Mouse (Mus musculus) cerebellum, adult (tissue): ENCODE data around the gene Eppin.

Source experiments
- ATAC-seq: cut with Nextera tagmentation; 2 replicates; pipeline ENCODE4 v1.9.2; 2017; ENCODE audit warnings: mild to moderate bottlenecking, moderate library complexity, mixed read lengths; ENCODE audit not compliant: insufficient number of reproducible peaks, low FRiP score, low TSS enrichment

Eppin gene

DNA sequence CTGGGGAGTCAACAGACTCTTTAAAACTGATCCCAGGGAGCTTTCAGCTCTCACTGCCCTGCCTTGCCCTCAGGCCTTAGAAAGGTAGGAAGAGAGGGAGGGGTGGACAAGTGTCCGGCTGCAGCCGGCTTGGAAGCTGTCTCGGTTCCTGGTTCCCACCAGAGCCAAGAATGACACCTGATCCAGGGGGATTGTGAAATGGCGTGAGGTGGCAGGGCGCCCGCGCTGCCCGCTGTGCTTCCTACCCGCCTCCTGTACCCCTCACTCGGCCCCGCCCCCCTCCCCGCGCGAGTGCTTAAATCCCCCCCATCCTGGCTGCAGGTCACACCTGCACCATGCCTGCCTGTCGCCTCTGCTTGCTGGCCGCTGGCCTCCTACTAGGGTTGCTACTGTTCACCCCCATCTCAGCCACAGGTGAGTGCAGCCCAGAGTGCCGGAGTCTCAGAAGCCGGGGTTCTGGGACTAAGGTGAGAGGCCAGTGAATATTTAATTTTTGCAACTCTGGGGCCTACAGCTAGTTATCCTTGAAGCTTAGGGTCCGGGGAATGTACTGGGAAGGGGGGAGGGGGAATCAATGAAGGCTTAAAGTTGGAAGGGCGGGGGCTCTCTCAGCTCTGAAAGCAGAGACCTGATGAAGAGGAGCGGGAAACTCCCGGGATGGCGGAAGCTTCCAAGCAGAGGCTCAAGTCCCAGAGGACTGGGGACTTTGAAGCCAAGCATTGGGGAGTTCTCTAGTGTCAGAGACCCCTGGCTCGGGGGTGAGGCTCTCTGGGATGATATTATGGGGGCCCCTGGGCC is 30.8 kb downstream of the Eppin start, which contains the start of gene Wfdc2:
Gene Wfdc2, plus strand, starts transcription at position 23 of the 798 bp plus-strand sequence.
- ATAC-seq, result no peak

DNA sequence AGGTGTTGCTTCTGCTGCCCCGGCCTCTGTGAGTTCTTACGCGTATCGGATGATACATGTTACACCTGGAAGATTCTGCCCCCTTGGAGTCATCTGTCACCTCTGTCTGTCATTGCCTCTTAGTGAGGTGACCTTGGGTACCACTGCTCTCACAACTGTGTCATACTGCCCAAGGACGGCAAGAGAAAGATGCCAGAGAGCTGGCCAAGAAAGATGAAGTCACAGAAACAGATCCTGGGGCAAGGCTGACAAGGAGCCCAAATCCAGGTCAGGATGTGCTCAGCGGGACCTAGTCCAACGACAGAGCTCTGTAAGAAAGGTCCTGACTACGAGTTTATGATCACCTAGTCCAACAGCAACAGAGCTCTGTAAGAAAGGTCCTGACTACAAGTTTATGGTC is 33.3 kb downstream of the Eppin start:
- ATAC-seq, result no peak

DNA sequence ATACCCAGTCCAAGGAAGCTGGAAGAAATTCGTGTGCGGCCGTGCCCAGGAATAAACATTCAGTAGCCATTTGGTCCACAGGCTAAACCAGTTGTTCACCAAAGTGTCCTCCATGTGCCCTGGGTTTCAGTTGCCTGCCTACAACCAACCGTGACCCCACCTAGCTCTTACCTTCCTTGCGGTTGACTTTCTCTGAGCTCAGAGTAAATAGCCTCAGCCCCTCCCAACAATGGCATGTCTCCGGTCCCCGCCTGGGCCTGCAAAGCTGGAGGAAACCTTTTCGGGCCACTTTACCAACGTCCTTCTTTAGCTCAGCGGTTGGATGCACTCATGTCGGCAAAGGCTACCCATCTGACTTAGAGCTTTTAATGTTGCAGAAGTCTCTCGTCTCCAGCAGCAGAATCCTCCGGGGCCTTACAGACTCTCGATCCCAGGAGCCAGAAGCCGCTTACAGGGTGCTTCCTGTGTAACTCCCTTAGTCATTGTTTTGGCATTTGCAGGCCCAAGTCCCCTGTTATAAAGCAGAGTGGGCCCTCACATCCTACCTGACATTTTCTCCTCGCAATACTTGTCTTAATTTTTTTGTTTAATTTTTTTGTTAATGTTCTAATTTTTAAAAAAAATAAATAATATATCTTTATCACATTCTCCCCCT is 34.3 kb downstream of the Eppin start:
- no peak for ATAC-seq

DNA sequence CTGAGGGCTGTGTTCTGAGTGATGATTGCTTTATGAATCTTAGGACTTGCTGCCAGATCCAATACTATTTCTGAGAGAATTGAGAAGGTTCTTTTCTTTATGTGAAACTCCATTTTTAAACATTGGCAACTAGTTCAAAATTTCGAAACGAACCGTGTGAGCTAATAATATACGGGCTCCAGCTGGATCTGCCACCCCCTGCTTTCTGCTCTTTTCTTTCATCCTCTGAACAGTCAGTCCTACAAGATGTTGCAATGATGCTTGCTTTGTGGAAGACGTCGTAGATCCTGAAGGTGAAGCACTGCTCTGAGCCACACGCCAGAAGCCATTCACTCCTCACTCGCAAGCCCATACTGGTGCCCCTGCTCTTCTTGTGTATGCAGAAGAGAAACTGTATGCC is 35.0 kb downstream of the Eppin start:
- ATAC-seq, result no peak

DNA sequence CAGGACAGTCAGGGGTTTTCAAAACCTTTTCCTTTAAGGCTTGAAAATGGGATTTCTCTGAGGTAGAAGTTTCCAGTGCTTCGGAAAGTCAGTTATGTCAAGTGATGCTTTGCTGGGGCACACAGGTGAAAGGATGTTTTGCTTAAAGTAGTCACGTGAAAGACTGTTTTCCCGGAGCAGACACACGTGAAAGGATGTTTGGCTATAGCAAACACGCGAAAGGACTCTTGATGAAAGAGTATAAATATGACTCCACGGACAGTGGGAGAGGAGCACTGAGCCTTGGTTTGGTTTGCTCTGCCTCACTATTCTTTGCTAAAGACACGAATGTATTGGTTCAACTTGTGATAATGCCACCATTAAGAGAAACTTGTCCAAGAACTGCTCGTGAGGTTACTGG is 41.9 kb downstream of the Eppin start:
- ATAC-seq, result no peak

DNA sequence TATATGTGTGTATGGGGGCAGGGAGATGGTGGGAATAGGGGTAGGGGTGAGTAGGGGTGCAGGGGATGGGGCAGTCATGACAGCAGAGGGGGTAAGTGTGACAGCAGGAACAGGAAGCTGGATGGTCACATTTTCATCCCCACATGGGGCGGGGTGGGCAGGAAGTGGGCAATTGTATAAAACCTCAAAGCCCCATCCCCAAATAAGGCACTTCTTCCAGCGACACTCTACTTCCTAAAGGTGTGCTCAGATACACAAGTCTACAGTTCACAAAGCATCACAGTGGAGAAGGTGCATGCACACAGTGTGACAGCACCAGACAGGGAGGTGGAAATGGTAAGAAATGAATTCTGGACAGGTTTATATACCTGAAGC is 42.5 kb downstream of the Eppin start:
- ATAC-seq, result no peak

DNA sequence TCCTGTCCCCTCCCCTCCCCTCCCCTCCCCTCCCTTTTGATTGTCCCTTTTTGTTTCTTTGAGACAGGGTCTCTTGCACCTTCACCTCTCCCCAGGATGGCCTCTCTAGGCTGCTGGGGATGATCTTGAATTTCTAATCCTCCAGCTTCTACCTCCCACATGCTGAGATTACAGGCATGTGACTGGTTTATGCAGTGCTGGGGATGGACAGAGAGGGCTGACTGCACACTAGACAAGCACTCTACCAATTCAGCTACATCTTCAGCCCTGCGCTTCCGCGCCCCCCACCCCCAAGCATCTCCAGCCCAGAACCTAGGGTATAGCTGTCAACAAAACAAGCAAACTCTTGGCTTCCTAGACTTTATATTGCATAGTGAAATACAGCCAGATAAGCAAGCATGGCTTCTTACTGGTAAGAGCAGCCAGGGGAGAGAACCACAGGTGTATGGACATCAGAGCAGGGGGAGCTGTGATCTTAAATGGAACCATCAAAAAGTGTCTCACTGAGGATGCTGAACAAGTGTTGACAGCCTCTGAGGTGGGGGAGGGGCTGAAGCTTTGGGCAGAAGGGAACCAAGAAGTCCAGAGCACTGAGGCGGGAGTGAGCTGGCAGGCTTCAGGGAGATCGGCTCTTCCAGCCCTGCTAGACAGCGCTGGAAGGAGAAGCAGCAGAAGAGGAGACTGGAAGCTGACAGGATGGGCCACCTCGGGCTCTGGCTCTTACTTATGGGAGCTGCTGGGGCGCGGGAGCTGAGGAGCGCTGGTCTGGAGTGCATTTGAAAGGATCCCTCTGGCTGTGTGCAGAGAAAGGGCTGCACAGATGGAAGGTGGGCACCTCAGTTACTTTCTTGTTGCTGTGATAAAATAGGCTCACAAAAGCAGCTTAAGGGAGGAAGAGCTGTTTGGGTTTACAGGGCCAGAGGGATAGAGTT is 43.2 kb downstream of the Eppin start:
- ATAC-seq, result no peak

DNA sequence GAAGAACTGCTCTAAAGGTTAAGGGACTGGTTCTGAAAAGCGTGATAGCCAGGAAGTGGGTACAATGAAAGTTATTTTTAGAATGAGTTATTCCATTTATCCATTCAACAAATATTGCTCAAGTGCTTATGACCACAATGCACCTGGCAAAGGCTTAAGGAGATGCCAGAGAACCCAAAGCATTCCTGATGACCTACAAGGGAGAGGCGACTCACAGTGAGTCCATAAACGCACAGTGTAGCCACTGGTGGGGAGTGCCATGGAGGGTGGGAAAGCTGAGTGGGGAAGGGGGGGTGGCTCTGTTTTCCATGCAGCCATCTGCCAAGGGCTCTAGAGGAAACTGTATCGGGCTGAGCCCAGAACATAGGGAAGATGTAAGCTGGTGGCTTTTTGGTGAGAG is 44.1 kb downstream of the Eppin start:
- ATAC-seq, result no peak

DNA sequence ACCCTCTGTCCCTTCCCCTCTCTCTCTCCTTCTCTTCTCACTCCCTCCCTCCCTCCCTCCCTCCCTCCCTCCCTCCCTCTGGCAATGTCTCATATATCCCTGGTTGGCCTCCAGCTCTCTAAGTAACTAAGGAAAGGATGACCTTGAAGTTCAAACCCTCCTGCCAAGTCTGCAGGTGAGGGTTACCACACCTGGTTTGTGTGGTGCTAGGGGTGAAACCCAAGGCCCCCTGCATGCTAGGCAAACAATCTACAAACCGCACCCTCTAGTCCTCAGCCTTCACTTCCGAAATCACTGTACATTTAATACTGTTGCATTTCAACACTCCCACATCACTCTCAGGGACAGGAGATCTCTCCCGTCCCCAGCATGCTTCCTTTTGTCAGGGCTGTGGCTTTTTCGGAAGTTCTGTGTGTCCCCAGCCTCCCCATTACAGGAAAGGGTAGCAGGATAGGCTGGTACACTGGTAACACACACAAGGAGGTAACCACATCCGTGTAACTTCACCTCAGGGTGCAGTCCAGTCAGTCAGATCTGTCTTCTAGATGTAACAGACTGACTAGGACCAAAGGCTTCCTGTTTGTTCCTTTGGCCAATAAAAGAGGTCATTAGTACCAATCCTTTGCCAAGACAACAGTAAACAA is 48.8 kb downstream of the Eppin start:
- no peak for ATAC-seq

DNA sequence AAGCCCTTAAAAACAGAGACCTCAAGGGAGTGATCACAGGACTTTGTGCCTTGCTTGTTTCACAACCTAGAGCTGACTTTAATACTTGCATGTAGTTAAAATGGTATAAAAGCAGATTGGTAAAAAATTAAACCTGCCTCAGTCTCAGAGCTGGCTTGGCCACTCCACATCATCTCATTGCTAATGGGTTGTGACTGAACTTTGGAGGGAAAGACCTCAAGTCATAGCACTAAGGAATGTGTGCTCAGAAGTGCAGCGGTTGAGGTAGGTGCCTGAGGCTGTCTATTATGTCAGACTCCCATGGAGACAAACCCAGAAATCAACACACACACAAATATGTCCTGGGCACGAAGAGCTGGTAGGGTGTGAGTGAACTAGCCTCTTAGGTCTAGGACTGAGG is 49.6 kb downstream of the Eppin start:
- ATAC-seq, result no peak

DNA sequence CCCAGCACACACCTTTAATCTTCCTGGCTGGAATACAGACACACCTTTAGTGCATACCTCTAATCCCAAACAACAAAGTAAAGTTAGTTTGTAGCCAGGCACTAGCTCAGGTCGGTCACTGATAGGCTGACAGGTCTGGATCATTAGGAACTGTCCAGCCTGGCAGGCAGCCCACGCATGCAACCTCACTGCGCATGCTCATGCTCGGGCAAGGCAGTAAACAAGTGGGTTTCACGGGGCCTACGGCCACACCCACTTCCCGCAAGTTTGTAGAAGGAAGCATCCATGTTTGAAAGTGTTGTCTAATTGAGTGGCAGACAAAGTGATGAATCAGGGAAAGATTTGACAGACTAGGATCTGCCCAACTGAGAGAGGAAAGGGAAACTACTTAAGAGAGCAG is 50.8 kb downstream of the Eppin start:
- no peak for ATAC-seq

DNA sequence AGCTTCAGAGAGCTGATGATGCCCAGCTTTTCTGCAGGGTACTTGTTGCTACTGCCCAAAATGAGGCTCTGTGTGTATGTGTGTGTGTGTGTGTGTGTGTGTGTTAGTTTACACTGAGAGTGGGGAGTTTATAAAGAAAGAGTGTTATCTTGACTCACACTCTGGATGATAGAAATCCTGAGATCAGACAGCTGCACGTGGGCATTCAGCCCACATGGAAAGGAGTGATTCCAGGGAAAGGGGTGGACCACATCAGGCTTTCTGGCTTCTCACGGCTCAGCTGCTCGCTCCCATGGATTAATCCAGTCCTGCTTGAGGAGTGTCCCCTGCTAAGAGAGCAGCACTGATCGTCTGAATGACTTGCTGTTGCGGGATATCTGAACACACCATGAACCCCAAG is 51.3 kb downstream of the Eppin start:
- no peak for ATAC-seq

DNA sequence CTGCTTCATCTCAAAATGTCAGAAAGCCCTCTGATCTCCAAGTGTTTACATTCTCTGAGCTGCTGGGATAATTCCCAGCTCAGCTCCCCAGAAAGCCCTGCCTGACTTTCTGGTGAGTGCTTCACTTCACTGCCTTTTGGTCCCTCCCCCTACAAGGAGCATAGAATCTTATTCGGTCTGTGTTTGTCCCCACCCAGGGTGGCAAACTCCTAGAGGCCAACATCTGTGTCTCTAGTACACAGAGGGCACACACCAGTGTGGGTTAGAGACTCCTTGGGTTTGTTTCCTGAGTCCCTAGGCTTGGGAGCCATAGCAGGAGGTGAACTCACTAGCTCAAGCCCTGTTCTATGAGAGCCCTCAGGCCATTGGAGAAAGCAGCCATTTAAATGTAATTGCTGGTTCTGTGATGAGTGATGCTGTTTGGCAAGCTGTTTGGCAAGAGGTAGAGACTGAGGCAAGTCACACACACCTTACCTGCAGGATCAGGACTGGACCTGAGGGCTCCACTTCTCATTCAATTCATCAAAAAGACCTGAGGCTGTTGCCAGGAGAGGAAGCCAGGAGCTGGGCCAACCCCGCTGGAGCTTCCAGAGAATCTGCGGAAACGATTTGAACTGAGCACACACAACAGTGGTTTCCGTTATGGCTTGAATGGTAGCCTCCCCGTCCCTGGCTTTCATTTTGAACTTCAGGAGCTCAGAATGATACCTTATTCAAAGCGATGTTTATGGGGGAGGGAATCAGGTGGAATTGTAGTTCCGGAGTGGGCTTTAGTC is 52.6 kb downstream of the Eppin start:
- no peak for ATAC-seq
